Mouse (Mus musculus) CD8-positive naive resting alpha-beta T cell, adult 57 days (primary cell): ENCODE results near the gene Tnfrsf23. TPM values are rescaled to one million over a fixed set of nuclear protein-coding genes. Genes with fewer than 3 reads are reported as not detected.

Experiments
- total RNA-seq: library from RNA; stranded (reverse); gene quantifications from one replicate; pipeline ENCODE4 v1.2.4, GENCODE M21; 2023

The Tnfrsf23 gene
- total RNA-seq = 2.3 TPM

DNA sequence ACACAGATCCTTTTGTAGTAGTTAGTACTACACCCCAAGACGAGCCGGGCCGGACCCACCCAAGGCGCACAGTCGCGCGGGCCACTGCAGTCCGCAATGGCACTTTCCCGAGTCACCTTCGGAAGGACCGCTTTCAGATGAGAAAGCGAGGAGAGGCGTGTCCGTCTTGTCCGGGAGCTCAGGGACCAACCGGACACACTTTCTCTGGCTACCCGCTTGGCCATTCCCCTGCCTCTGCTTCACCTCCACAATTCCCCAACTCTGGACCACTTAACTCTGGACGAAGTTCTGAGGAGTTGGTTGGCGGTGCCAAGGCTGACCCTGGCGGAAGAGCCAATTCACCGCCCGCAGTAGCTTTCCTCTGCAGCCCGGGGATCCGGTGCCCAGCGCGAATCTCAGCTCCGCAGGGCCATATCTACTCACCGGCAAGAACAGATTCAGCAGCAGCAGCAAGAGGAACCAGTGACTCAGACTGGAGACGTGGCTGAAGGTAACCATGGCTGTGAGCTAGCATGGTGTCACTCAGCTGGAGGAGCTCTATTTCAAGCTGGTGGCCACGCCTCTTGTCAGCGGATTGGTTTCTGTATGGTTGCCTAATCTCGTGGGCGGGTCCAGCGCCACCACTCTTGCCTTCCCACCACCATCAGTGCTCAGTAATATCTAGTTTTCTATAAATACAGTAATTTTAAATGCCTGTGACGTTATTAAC is at the start of gene Tnfrsf23:
Gene Tnfrsf23 (minus strand): TSS at position 514 of the 709 bp plus-strand sequence.

DNA sequence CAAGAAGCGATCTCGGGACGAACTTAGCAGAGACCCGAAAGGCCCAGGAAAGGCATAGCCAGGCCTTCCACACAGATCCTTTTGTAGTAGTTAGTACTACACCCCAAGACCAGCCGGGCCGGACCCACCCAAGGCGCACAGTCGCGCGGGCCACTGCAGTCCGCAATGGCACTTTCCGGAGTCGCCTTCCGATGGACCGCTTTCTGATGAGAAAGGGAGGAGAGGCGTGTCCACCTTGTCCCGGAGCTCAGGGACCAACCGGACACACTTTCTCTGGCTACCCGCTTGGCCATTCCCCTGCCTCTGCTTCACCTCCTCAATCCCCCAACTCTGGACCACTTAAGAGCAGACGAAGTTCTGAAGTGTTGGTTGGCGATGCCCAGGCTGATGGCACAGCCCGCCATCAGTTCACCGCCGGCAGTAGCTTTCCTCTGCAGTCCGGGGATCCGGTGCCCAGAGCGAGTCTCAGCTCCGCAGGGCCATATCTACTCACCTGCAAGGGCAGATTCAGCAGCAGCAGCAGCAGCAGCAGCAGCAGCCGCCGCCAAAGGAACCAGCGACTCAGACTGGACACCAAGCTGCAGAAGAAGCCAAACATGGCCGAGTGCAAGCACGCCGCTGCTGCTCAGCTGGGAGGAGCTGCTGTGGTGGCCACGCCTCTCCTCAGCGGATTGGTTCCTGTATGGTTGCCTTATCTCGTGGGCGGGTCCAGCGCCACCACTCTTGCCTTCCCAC is 36.5 kb downstream of the Tnfrsf23 start, which contains the start of gene Tnfrsf22:
Gene Tnfrsf22 (minus strand): TSS at position 628 of the 735 bp plus-strand sequence.

GRCm38 (mm10) chr7:143628540-143628939 is 57.1 kb downstream of the Tnfrsf23 start, which contains the start of gene Tnfrsf26:
Gene Tnfrsf26, minus strand, starts transcription at chr7:143628722.

Other genes starting within 250 kb of the Tnfrsf23 start
- gene Cdkn1c, start 224.8 kb downstream of the Tnfrsf23 start, total RNA-seq = 2.2 TPM
- gene Slc22a18, start 212.1 kb downstream of the Tnfrsf23 start, total RNA-seq = not detected
- not detected for gene Phlda2, start 182.7 kb downstream of the Tnfrsf23 start, total RNA-seq
- 209 TPM for gene Nap1l4, start 136.8 kb downstream of the Tnfrsf23 start, total RNA-seq
- 58.8 TPM for gene Cars, start 85.8 kb downstream of the Tnfrsf23 start, total RNA-seq
- gene Tnfrsf26, start 57.1 kb downstream of the Tnfrsf23 start, total RNA-seq = 43.1 TPM
- gene Tnfrsf22, start 36.2 kb downstream of the Tnfrsf23 start, total RNA-seq = 23.6 TPM
- gene Osbpl5, start 71.1 kb upstream of the Tnfrsf23 start, total RNA-seq = 36.6 TPM
- gene Mrgprg, start 81.1 kb upstream of the Tnfrsf23 start, total RNA-seq = not detected
- gene Mrgpre, start 98.6 kb upstream of the Tnfrsf23 start, total RNA-seq = 1.0 TPM
- 13.2 TPM for gene Nadsyn1, start 137.0 kb upstream of the Tnfrsf23 start, total RNA-seq
- gene Dhcr7, start 137.3 kb upstream of the Tnfrsf23 start, total RNA-seq = 20.1 TPM
- not detected for gene Gm498, start 181.0 kb upstream of the Tnfrsf23 start, total RNA-seq